Mouse (Mus musculus): Measurements from ENCODE around the gene Zfp385b. TPM values are rescaled to one million over a fixed set of nuclear protein-coding genes. Genes with fewer than 3 reads are reported as not detected.
A peak's percentile ranks its signal among the peaks of the same experiment; 100 is the strongest.

The Zfp385b gene
- polyA plus RNA-seq (2016; fragmentation: Nextera tagmentation; extraction: Ambion mirVana), result 0.85 and 0.97 TPM in 2 replicates

GRCm38 (mm10) chr2:77819539-77819938, at the start of gene Zfp385b:
TSS of gene Zfp385b (minus strand) at chr2:77819639.
- peaks cover 50% of the 10 kb centered on the region for H3K27me3 ChIP-seq (replicated peaks; ENCODE audit: low read depth, poor library complexity, severe bottlenecking)
- no peak within 1 kb of the TSS for H3K4me3 ChIP-seq
- H3K36me3 ChIP-seq (replicated peaks), result no peaks in the 10 kb centered on the region
- no peaks in the 10 kb centered on the region for H3K9me3 ChIP-seq
- DNase-seq (ENCODE audit: low spot score), result no peak
- H3K4me1 ChIP-seq, result peaks cover 16% of the 10 kb centered on the region
- H3K27ac ChIP-seq (replicated peaks), result no peak within 1 kb of the TSS

- 72% methylated on average over 6 of the region's 6 CpGs for WGBS
Observed at GRCm38 (mm10) chr2:77863934-77864333, 44.5 kb upstream of the Zfp385b start.

GRCm38 (mm10) chr2:77863522-77863921, 44.1 kb upstream of the Zfp385b start:
- H3K9me3 ChIP-seq, result no peaks in the 10 kb centered on the region
- H3K27me3 ChIP-seq (replicated peaks; ENCODE audit: low read depth, poor library complexity, severe bottlenecking), result no peaks in the 10 kb centered on the region
- no peak for DNase-seq (ENCODE audit: low spot score)
- no peak overlapping the region for H3K4me3 ChIP-seq
- peak overlapping the region; percentile 40; the same call in 1 of the 2 replicates for H3K27ac ChIP-seq (replicated peaks)
- peaks cover 13% of the 10 kb centered on the region for H3K4me1 ChIP-seq
- 78% methylated on average over 15 of the region's 15 CpGs for WGBS
- no peaks in the 10 kb centered on the region for H3K36me3 ChIP-seq (replicated peaks)

More at GRCm38 (mm10) chr2:77863934-77864333, 44.5 kb upstream of the Zfp385b start:
- H3K27ac ChIP-seq (replicated peaks), result no peak overlapping the region
- no peaks in the 10 kb centered on the region for H3K36me3 ChIP-seq (replicated peaks)
- DNase-seq (ENCODE audit: low spot score), result peak; percentile 17
- H3K27me3 ChIP-seq (replicated peaks; ENCODE audit: low read depth, poor library complexity, severe bottlenecking), result no peaks in the 10 kb centered on the region
- peaks cover 13% of the 10 kb centered on the region for H3K4me1 ChIP-seq
- H3K4me3 ChIP-seq, result no peak overlapping the region
- no peaks in the 10 kb centered on the region for H3K9me3 ChIP-seq

GRCm38 (mm10) chr2:77841464-77841863, 22.0 kb upstream of the Zfp385b start:
- Histone ChIP-seq H3K4me3 (no peak overlapping the region), H3K4me1 (peaks cover 3% of the 10 kb centered on the region; the same call in 1 of the 2 replicates), H3K27ac (replicated peaks) (no peak overlapping the region), H3K27me3 (replicated peaks; ENCODE audit: low read depth, poor library complexity, severe bottlenecking) (no peaks in the 10 kb centered on the region), H3K9me3 (no peaks in the 10 kb centered on the region), H3K36me3 (replicated peaks) (no peaks in the 10 kb centered on the region)
- 65% methylated on average over 6 of the region's 6 CpGs for WGBS
- no peak for DNase-seq (ENCODE audit: low spot score)

GRCm38 (mm10) chr2:77839587-77839986, 20.1 kb upstream of the Zfp385b start:
- Histone ChIP-seq H3K27ac (replicated peaks) (no peak overlapping the region), H3K4me3 (no peak overlapping the region), H3K4me1 (peaks cover 3% of the 10 kb centered on the region; the same call in 1 of the 2 replicates), H3K36me3 (replicated peaks) (no peaks in the 10 kb centered on the region), H3K9me3 (no peaks in the 10 kb centered on the region), H3K27me3 (replicated peaks; ENCODE audit: low read depth, poor library complexity, severe bottlenecking) (no peaks in the 10 kb centered on the region)
- 91% methylated on average over 17 of the region's 17 CpGs for WGBS
- no peak for DNase-seq (ENCODE audit: low spot score)

GRCm38 (mm10) chr2:77838688-77839087, 19.2 kb upstream of the Zfp385b start:
- Histone ChIP-seq H3K36me3 (replicated peaks) (no peaks in the 10 kb centered on the region), H3K27me3 (replicated peaks; ENCODE audit: low read depth, poor library complexity, severe bottlenecking) (no peaks in the 10 kb centered on the region), H3K9me3 (no peaks in the 10 kb centered on the region), H3K4me1 (peaks cover 3% of the 10 kb centered on the region; the same call in 1 of the 2 replicates), H3K4me3 (no peak overlapping the region), H3K27ac (replicated peaks) (no peak overlapping the region)
- no peak for DNase-seq (ENCODE audit: low spot score)
- 94% methylated on average over 1 of the region's 1 CpGs for WGBS

- 64% methylated on average over 3 of the region's 3 CpGs for WGBS
- no peaks in the 10 kb centered on the region for H3K36me3 ChIP-seq (replicated peaks)
- peaks cover under 1% of the 10 kb centered on the region; the same call in 1 of the 2 replicates for H3K4me1 ChIP-seq
- no peak overlapping the region for H3K27ac ChIP-seq (replicated peaks)
- no peaks in the 10 kb centered on the region for H3K27me3 ChIP-seq (replicated peaks; ENCODE audit: low read depth, poor library complexity, severe bottlenecking)
- H3K4me3 ChIP-seq, result no peak overlapping the region
- no peaks in the 10 kb centered on the region for H3K9me3 ChIP-seq
- no peak for DNase-seq (ENCODE audit: low spot score)
Observed at GRCm38 (mm10) chr2:77835781-77836180, 16.3 kb upstream of the Zfp385b start.

- DNase-seq (ENCODE audit: low spot score), result no peak
- no peak overlapping the region for H3K27ac ChIP-seq (replicated peaks)
- 55% methylated on average over 7 of the region's 7 CpGs for WGBS
- H3K4me3 ChIP-seq, result no peak overlapping the region
- H3K36me3 ChIP-seq (replicated peaks), result no peaks in the 10 kb centered on the region
- no peaks in the 10 kb centered on the region for H3K27me3 ChIP-seq (replicated peaks; ENCODE audit: low read depth, poor library complexity, severe bottlenecking)
- H3K4me1 ChIP-seq, result no peaks in the 10 kb centered on the region
- H3K9me3 ChIP-seq, result no peaks in the 10 kb centered on the region
Observed at GRCm38 (mm10) chr2:77826133-77826828, 6.8 kb upstream of the Zfp385b start.

- 91% methylated on average over 5 of the region's 5 CpGs for WGBS
- Histone ChIP-seq H3K9me3 (no peaks in the 10 kb centered on the region), H3K4me1 (no peaks in the 10 kb centered on the region), H3K4me3 (no peak overlapping the region), H3K27me3 (replicated peaks; ENCODE audit: low read depth, poor library complexity, severe bottlenecking) (peaks cover 15% of the 10 kb centered on the region), H3K36me3 (replicated peaks) (no peaks in the 10 kb centered on the region), H3K27ac (replicated peaks) (no peak overlapping the region)
- no peak for DNase-seq (ENCODE audit: low spot score)
Observed at GRCm38 (mm10) chr2:77823026-77823425, 3.6 kb upstream of the Zfp385b start.

- no peaks in the 10 kb centered on the region for H3K9me3 ChIP-seq
- H3K27ac ChIP-seq (replicated peaks), result no peak overlapping the region
- H3K4me1 ChIP-seq, result peaks cover 16% of the 10 kb centered on the region
- no peaks in the 10 kb centered on the region for H3K36me3 ChIP-seq (replicated peaks)
- H3K4me3 ChIP-seq, result peak overlapping the region; percentile 67
- 38% methylated on average over 12 of the region's 12 CpGs for WGBS
- peaks cover 68% of the 10 kb centered on the region for H3K27me3 ChIP-seq (replicated peaks; ENCODE audit: low read depth, poor library complexity, severe bottlenecking)
- no peak for DNase-seq (ENCODE audit: low spot score)
Observed at GRCm38 (mm10) chr2:77817357-77817894, 2.0 kb downstream of the Zfp385b start.

- H3K27me3 ChIP-seq (replicated peaks; ENCODE audit: low read depth, poor library complexity, severe bottlenecking), result peaks cover 68% of the 10 kb centered on the region
- WGBS, result under 1% methylated on average over 116 of the region's 116 CpGs
- peak overlapping the region; percentile 63 for H3K27ac ChIP-seq (replicated peaks)
Observed at GRCm38 (mm10) chr2:77816413-77817314, 2.8 kb downstream of the Zfp385b start.

GRCm38 (mm10) chr2:77815775-77816412, 3.5 kb downstream of the Zfp385b start:
- peaks cover 16% of the 10 kb centered on the region for H3K4me1 ChIP-seq
- no peaks in the 10 kb centered on the region for H3K9me3 ChIP-seq
- peak overlapping the region; percentile 67 for H3K4me3 ChIP-seq
- peaks cover 68% of the 10 kb centered on the region for H3K27me3 ChIP-seq (replicated peaks; ENCODE audit: low read depth, poor library complexity, severe bottlenecking)
- DNase-seq (ENCODE audit: low spot score), result no peak
- no peaks in the 10 kb centered on the region for H3K36me3 ChIP-seq (replicated peaks)
- H3K27ac ChIP-seq (replicated peaks), result peak overlapping the region; percentile 63
- WGBS, result 6% methylated on average over 20 of the region's 20 CpGs

More at GRCm38 (mm10) chr2:77816413-77817314, 2.8 kb downstream of the Zfp385b start:
- DNase-seq (ENCODE audit: low spot score), result peak; percentile 70
- Histone ChIP-seq H3K4me3 (peak overlapping the region; percentile 67), H3K9me3 (no peaks in the 10 kb centered on the region), H3K4me1 (peaks cover 16% of the 10 kb centered on the region), H3K36me3 (replicated peaks) (no peaks in the 10 kb centered on the region)
